Mouse (Mus musculus) forebrain, embryonic 11.5 days (tissue): Measurements from ENCODE around the gene Tex101. TPM values are rescaled to one million over a fixed set of nuclear protein-coding genes. Genes with fewer than 3 reads are reported as not detected.
"Not testable (repeated sequence)": the region's sequence is repeated elsewhere in the genome, so short reads cannot be mapped to it uniquely, and the experiment has no call there.

Source experiments
- ATAC-seq: fragments of 200-750 bp; cut with Nextera tagmentation; replicated peaks from 2 replicates; pipeline ENCODE4 v1.8.0; 2017; ENCODE audit warnings: moderate TSS enrichment; ENCODE audit not compliant: low FRiP score
- DNase-seq: peaks from one replicate; pipeline ENCODE4 v3.0.0-alpha.2; 2017; ENCODE audit warnings: low spot score
- H3K27ac ChIP-seq: fragments of 300-500 bp; sonication (generic); 2 replicates; pipeline ENCODE4 v1.5.1; 2014; ENCODE audit warnings: low read depth, low read length
- H3K27me3 ChIP-seq: fragments of 300-500 bp; sonication (generic); 2 replicates; pipeline ENCODE4 v1.6.1; 2014; ENCODE audit warnings: mild to moderate bottlenecking, low read length, mixed read lengths; ENCODE audit not compliant: control insufficient read depth, insufficient read depth
- H3K36me3 ChIP-seq: fragments of 300-500 bp; sonication (generic); 2 replicates; pipeline ENCODE4 v1.6.1; 2014; ENCODE audit warnings: mild to moderate bottlenecking, low read length, moderate library complexity, mixed read lengths; ENCODE audit not compliant: control insufficient read depth, insufficient read depth
- H3K4me1 ChIP-seq: fragments of 300-500 bp; sonication (generic); replicated peaks from 2 replicates; pipeline ENCODE4 v1.6.1; 2014; ENCODE audit warnings: low read length, mixed read lengths; ENCODE audit not compliant: control insufficient read depth, insufficient read depth
- H3K4me2 ChIP-seq: fragments of 300-500 bp; sonication (generic); 2 replicates; pipeline ENCODE4 v1.6.1; 2014; ENCODE audit warnings: low read depth, mild to moderate bottlenecking, low read length, moderate library complexity, mixed read lengths; ENCODE audit not compliant: severe bottlenecking
- H3K4me3 ChIP-seq: fragments of 300-500 bp; sonication (generic); 2 replicates; pipeline ENCODE4 v1.5.1; 2014; ENCODE audit warnings: low read depth, low read length
- H3K9ac ChIP-seq: fragments of 300-500 bp; sonication (generic); 2 replicates; pipeline ENCODE4 v1.6.1; 2014; ENCODE audit warnings: low read length
- H3K9me3 ChIP-seq: fragments of 300-500 bp; sonication (generic); 2 replicates; pipeline ENCODE4 v1.6.1; 2016; ENCODE audit warnings: low read length, mixed read lengths; ENCODE audit not compliant: control insufficient read depth
- WGBS: fragments of 180-500 bp; shearing (Covaris S2); extraction: QIAGEN DNeasy Blood & Tissue Kit; methylation state at CpG from one replicate; pipeline ENCODE4 v1.1.7; 2014; 5-methylcytosine and 5-hydroxymethylcytosine counted together
- polyA plus RNA-seq: library from polyadenylated mRNA; unstranded; fragments of >200 nt; fragmentation: Nextera tagmentation; extraction: Ambion mirVana; gene quantifications from 2 replicates; pipeline ENCODE4 v1.2.1, GENCODE M21; 2014

The Tex101 gene
- not detected in 2 replicates for polyA plus RNA-seq

- WGBS = 89% methylated on average over 9 of the region's 9 CpGs
- ATAC-seq (no peak), DNase-seq (no peak)
- Histone ChIP-seq H3K4me3 (no peak within 1 kb of the TSS), H3K4me1 (no peaks in the 10 kb centered on the region), H3K27me3 (no peaks in the 10 kb centered on the region), H3K9ac (no peak within 1 kb of the TSS), H3K27ac (no peak within 1 kb of the TSS), H3K9me3 (no peaks in the 10 kb centered on the region), H3K4me2 (no peak within 1 kb of the TSS), H3K36me3 (no peaks in the 10 kb centered on the region)
Measured at GRCm38 (mm10) chr7:24676575-24676974, at the start of gene Tex101. Tex101 (minus strand) TSS chr7:24676675.

DNA sequence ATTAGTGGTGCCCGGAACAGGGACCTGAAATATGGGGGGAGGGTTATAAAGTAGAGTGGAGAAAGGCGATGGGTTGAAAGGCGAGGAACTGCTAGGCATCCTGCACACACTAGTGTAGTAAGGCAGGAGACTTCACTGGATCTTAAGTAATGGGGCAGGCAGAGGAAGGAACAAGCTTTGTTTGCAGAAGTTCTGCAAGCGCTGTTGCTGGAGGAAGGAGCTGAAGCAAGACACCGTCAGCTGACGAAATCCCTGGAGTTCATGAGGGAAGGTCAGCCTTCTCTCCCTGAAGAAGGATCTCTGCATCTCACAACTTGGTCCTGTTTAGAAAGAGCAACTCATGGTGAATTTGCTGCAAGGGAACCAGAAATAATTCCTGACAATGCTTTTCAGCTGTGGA, 38.6 kb upstream of the Tex101 start:
- Histone ChIP-seq H3K36me3 (no peaks in the 10 kb centered on the region), H3K9ac (no peak overlapping the region), H3K4me1 (no peaks in the 10 kb centered on the region), H3K9me3 (no peaks in the 10 kb centered on the region), H3K4me3 (no peak overlapping the region), H3K27me3 (no peaks in the 10 kb centered on the region), H3K27ac (no peak overlapping the region), H3K4me2 (no peak overlapping the region)
- ATAC-seq (no peak), DNase-seq (no peak)
- WGBS = 80% methylated on average over 6 of the region's 6 CpGs

DNA sequence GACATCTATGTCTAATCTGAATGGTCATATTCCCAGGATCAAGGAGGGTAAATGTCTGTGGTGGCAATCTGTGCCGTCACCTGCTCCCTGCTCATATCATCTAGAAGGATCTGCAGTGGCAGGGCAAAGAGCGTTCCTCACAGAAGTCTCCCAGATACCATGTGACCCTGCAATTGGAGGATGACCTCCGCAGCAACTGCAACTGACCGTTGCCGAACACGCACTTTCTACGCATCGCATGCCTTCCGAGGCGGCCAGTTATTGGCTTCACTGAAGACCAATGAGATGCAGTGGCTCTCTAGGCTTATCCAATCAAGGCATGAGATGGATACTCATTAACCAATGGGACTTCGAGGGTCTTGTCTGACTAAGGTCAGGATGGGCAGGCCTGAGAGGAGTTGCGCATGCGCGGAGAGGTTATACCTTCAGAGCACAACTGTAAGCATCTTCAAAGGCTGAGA, 32.4 kb upstream of the Tex101 start, which contains the start of gene BC049730:
TSS of gene BC049730 (plus strand) at position 411 of the 461 bp plus-strand sequence.
- H3K4me3 ChIP-seq = no peak within 1 kb of the TSS

DNA sequence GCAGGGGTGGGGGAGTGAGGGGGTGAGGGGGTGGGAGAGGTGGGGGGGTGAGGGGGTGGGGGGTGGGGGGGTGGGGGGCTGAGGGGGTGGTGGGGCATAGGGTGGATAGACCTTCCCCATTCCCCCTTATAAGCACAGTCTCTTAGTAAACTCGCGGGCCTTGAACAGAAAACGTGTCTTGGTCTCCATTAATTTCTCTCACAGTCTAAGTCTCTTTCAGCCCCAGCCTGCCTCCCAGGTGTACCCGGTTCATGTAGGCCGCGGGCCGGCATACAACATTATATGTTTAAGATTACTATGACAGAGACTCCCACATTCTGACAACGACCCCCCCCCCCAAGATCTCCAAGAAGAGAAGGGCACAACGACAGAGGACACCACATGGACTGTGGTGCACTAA, 26.4 kb upstream of the Tex101 start:
- WGBS = 86% methylated on average over 9 of the region's 9 CpGs
- H3K4me3 ChIP-seq, H3K27me3 ChIP-seq, H3K9ac ChIP-seq, ATAC-seq, DNase-seq, H3K9me3 ChIP-seq, H3K4me2 ChIP-seq, H3K27ac ChIP-seq, H3K4me1 ChIP-seq, H3K36me3 ChIP-seq: not testable (repeated sequence)

More for the DNA sequence above, 32.4 kb upstream of the Tex101 start, which contains the start of gene BC049730:
- Histone ChIP-seq H3K27ac (no peak within 1 kb of the TSS), H3K9ac (no peak within 1 kb of the TSS), H3K36me3 (no peaks in the 10 kb centered on the region), H3K27me3 (no peaks in the 10 kb centered on the region), H3K4me2 (no peak within 1 kb of the TSS), H3K9me3 (no peaks in the 10 kb centered on the region), H3K4me1 (no peaks in the 10 kb centered on the region)
- ATAC-seq (no peak), DNase-seq (no peak)
- WGBS = 94% methylated on average over 14 of the region's 14 CpGs

DNA sequence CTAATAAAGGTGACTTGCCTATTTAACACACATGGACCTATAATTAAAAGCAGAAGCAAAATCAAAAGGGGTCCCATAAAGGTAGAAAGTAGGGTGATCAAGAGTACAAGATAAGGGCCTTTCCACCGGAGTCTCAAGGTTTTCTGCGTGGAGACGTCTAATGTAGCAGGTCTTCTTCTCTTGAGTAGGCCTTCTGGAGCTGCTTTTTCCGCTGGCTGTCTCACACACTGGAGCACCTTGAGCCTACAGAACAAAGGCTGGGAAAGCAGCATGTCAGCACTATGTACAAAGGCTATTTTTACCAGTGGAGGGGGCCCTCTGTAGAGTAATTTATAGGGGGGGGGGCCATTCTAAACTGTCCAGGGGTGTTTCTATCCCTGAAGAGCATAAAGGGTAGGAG, 21.4 kb upstream of the Tex101 start:
- not testable (repeated sequence) for H3K4me2 ChIP-seq, H3K27ac ChIP-seq, ATAC-seq, H3K4me1 ChIP-seq, H3K27me3 ChIP-seq, H3K36me3 ChIP-seq, DNase-seq, H3K9me3 ChIP-seq, H3K9ac ChIP-seq, H3K4me3 ChIP-seq
- WGBS = 91% methylated on average over 4 of the region's 4 CpGs

DNA sequence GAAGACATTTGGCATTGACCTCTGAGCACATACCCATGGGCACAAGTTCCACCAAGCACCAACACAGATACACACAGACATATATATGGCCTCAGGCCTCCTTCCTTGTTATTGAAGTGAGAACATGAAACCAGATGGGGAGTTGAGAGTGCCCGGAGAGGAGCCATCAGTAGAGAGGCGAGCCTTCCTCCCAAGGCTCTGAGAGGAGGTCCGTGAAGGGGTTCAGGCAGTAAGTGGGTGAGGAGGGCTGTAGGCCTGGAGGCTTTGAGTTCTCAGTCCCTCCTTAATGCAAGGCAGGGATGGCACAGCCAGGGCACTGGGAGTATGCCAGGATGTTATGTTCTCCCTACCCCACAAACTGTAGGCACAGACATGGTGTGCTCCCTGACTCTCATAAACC, 16.2 kb upstream of the Tex101 start:
- not testable (repeated sequence) for H3K4me3 ChIP-seq, H3K4me1 ChIP-seq, H3K9ac ChIP-seq, H3K9me3 ChIP-seq, H3K36me3 ChIP-seq, H3K4me2 ChIP-seq, H3K27ac ChIP-seq, DNase-seq, H3K27me3 ChIP-seq, ATAC-seq
- 89% methylated on average over 3 of the region's 3 CpGs for WGBS

DNA sequence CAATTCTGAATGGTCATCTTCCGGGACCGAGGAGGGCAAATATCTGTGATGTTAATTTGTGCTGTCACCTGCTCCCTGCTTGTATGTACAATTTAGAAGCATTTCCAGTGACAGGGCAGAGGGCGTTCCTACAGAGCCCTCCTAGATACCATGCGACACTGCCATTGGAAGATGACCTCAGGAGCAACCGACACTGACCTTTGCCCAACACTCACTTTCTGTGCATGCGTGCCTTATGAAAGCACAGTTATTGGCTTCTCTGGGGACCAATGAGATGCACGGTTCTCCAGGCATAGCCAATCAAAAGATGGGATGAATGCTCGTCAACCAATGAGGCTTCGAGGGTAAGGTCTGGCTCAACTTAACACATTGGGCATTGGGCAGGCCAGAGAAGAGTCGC, 11.0 kb upstream of the Tex101 start:
- 91% methylated on average over 10 of the region's 10 CpGs for WGBS
- not testable (repeated sequence) for H3K4me2 ChIP-seq, DNase-seq, H3K9me3 ChIP-seq, H3K9ac ChIP-seq, H3K27me3 ChIP-seq, H3K4me1 ChIP-seq, H3K4me3 ChIP-seq, H3K36me3 ChIP-seq, ATAC-seq, H3K27ac ChIP-seq

- H3K27me3 ChIP-seq, H3K4me1 ChIP-seq, H3K36me3 ChIP-seq, DNase-seq, H3K9ac ChIP-seq, H3K9me3 ChIP-seq, H3K4me3 ChIP-seq, ATAC-seq, H3K27ac ChIP-seq, H3K4me2 ChIP-seq: not testable (repeated sequence)
- WGBS = 81% methylated on average over 7 of the region's 7 CpGs
Measured at GRCm38 (mm10) chr7:24684121-24684520, 7.6 kb upstream of the Tex101 start.

GRCm38 (mm10) chr7:24671944-24672439, 4.5 kb downstream of the Tex101 start:
- H3K4me3 ChIP-seq = no peak overlapping the region
- DNase-seq (no peak), ATAC-seq (no peak)
- no peaks in the 10 kb centered on the region for H3K9me3 ChIP-seq
- H3K27me3 ChIP-seq = no peaks in the 10 kb centered on the region
- no peaks in the 10 kb centered on the region for H3K36me3 ChIP-seq
- no peak overlapping the region for H3K27ac ChIP-seq
- H3K4me1 ChIP-seq = no peaks in the 10 kb centered on the region
- no peak overlapping the region for H3K9ac ChIP-seq
- WGBS = 94% methylated on average over 23 of the region's 23 CpGs
- H3K4me2 ChIP-seq = no peak overlapping the region
